Mouse (Mus musculus) limb, embryonic 14.5 days (tissue): ENCODE measurements around the gene March2. TPM values are rescaled to one million over a fixed set of nuclear protein-coding genes. Genes with fewer than 3 reads are reported as not detected.

Experiments
- ATAC-seq: fragments of 200-750 bp; cut with Nextera tagmentation; 2 replicates; pipeline ENCODE4 v1.8.0; 2017; ENCODE audit warnings: low read depth, moderate number of reproducible peaks, moderate TSS enrichment; ENCODE audit not compliant: low FRiP score
- DNase-seq: peaks from one replicate; pipeline ENCODE4 v3.0.0-alpha.2; 2015; ENCODE audit warnings: low spot score
- H3K27ac ChIP-seq: fragments of 300-500 bp; sonication (generic); replicated peaks from 2 replicates; pipeline ENCODE4 v1.5.1; 2014; ENCODE audit warnings: low read depth, mild to moderate bottlenecking, low read length, moderate library complexity, mixed read lengths
- H3K27me3 ChIP-seq: fragments of 300-500 bp; sonication (generic); 2 replicates; pipeline ENCODE4 v1.6.1; 2014; ENCODE audit warnings: low read length, mixed read lengths; ENCODE audit not compliant: control insufficient read depth, insufficient read depth
- H3K36me3 ChIP-seq: fragments of 300-500 bp; sonication (generic); 2 replicates; pipeline ENCODE4 v1.6.1; 2014; ENCODE audit warnings: mild to moderate bottlenecking, low read length, moderate library complexity, mixed read lengths; ENCODE audit not compliant: control insufficient read depth, insufficient read depth
- H3K4me1 ChIP-seq: fragments of 300-500 bp; sonication (generic); 2 replicates; pipeline ENCODE4 v1.6.1; 2014; ENCODE audit warnings: antibody characterized with exemption, low read length, mixed read lengths; ENCODE audit not compliant: control insufficient read depth, insufficient read depth
- H3K4me2 ChIP-seq: fragments of 300-500 bp; sonication (generic); replicated peaks from 2 replicates; pipeline ENCODE4 v1.6.1; 2014; ENCODE audit warnings: low read depth, mild to moderate bottlenecking, low read length, moderate library complexity; ENCODE audit not compliant: severe bottlenecking
- H3K4me3 ChIP-seq: fragments of 300-500 bp; sonication (generic); replicated peaks from 2 replicates; pipeline ENCODE4 v1.5.1; 2014; ENCODE audit warnings: low read length
- H3K9ac ChIP-seq: fragments of 300-500 bp; sonication (generic); 2 replicates; pipeline ENCODE4 v1.6.1; 2014; ENCODE audit warnings: mild to moderate bottlenecking, low read depth, low read length, moderate library complexity; ENCODE audit not compliant: severe bottlenecking
- H3K9me3 ChIP-seq: fragments of 300-500 bp; sonication (generic); 2 replicates; pipeline ENCODE4 v1.6.1; 2016; ENCODE audit warnings: low read length; ENCODE audit not compliant: control insufficient read depth
- POLR2A ChIP-seq: fragments of 200-500 bp; IDR thresholded peaks from 2 replicates; pipeline ENCODE4 v1.8.0; 2012; ENCODE audit warnings: inconsistent platforms, mild to moderate bottlenecking, moderate library complexity, borderline replicate concordance; ENCODE audit not compliant: insufficient read depth, insufficient read length; ENCODE audit errors: extremely low read depth
- WGBS: fragments of 180-500 bp; shearing (Covaris S2); extraction: QIAGEN DNeasy Blood & Tissue Kit; methylation state at CpG from one replicate; pipeline ENCODE4 v1.1.7; 2014; 5-methylcytosine and 5-hydroxymethylcytosine counted together
- polyA plus RNA-seq, 2 experiments: library from polyadenylated mRNA; depleted of rRNA in 1 of 2; stranded (reverse) in 1 of 2; unstranded in 1 of 2; fragments of >200 nt; fragmentation: Nextera tagmentation in 1 of 2; extraction: Ambion mirVana in 1 of 2; gene quantifications; 2 replicates each; pipeline versions ENCODE4 v1.2.1 to v1.2.3; 2012 to 2014

March2 gene
- polyA plus RNA-seq, 2 experiments: 42.7 to 58.1 TPM

GRCm38 (mm10) chr17:33717246-33717645 is 1.2 kb downstream of the March2 start:
- Histone ChIP-seq H3K27ac (no peak overlapping the region), H3K36me3 (no peaks in the 10 kb centered on the region; the same call in 1 of the 2 replicates), H3K27me3 (no peaks in the 10 kb centered on the region), H3K9me3 (no peaks in the 10 kb centered on the region), H3K4me3 (no peak overlapping the region), H3K9ac (no peak overlapping the region), H3K4me1 (peaks cover 5% of the 10 kb centered on the region; the same call in 1 of the 2 replicates), H3K4me2 (no peak overlapping the region)
- no peak for TF ChIP-seq POLR2A
- ATAC-seq (no peak), DNase-seq (no peak)
- 100% methylated on average over 1 of the region's 1 CpGs for WGBS

- DNase-seq: no peak
- TF ChIP-seq POLR2A: no peak
- H3K4me1 ChIP-seq: peaks cover 5% of the 10 kb centered on the region; the same call in 1 of the 2 replicates
- H3K27ac ChIP-seq: no peak overlapping the region
- no peaks in the 10 kb centered on the region; the same call in 1 of the 2 replicates for H3K36me3 ChIP-seq
- H3K4me3 ChIP-seq: no peak overlapping the region
- ATAC-seq: no peak
- no peak overlapping the region for H3K4me2 ChIP-seq
- no peak overlapping the region for H3K9ac ChIP-seq
- 86% methylated on average over 1 of the region's 1 CpGs for WGBS
- no peaks in the 10 kb centered on the region for H3K27me3 ChIP-seq
- H3K9me3 ChIP-seq: no peaks in the 10 kb centered on the region
Measured at GRCm38 (mm10) chr17:33714779-33715178, 3.7 kb downstream of the March2 start.

- WGBS: 72% methylated on average over 5 of the region's 5 CpGs
- no peak for DNase-seq
- no peak for TF ChIP-seq POLR2A
- H3K27me3 ChIP-seq: no peaks in the 10 kb centered on the region
- no peak overlapping the region for H3K9ac ChIP-seq
- H3K4me3 ChIP-seq: no peak overlapping the region
- H3K9me3 ChIP-seq: no peaks in the 10 kb centered on the region
- peaks cover 5% of the 10 kb centered on the region; the same call in 1 of the 2 replicates for H3K4me1 ChIP-seq
- H3K27ac ChIP-seq: no peak overlapping the region
- peaks cover 8% of the 10 kb centered on the region for H3K36me3 ChIP-seq
- no peak overlapping the region for H3K4me2 ChIP-seq
- ATAC-seq: no peak
Measured at GRCm38 (mm10) chr17:33713271-33713670, 5.2 kb downstream of the March2 start.

GRCm38 (mm10) chr17:33709834-33710233 is 8.6 kb downstream of the March2 start:
- Histone ChIP-seq H3K9ac (no peak overlapping the region), H3K27me3 (no peaks in the 10 kb centered on the region), H3K4me2 (no peak overlapping the region), H3K4me3 (no peak overlapping the region), H3K9me3 (no peaks in the 10 kb centered on the region), H3K4me1 (no peaks in the 10 kb centered on the region), H3K27ac (no peak overlapping the region), H3K36me3 (peaks cover 14% of the 10 kb centered on the region)
- ATAC-seq (no peak), DNase-seq (no peak)
- no peak for TF ChIP-seq POLR2A
- 72% methylated on average over 3 of the region's 3 CpGs for WGBS

- no peaks in the 10 kb centered on the region for H3K9me3 ChIP-seq
- H3K36me3 ChIP-seq: peaks cover 16% of the 10 kb centered on the region
- H3K9ac ChIP-seq: no peak overlapping the region
- H3K4me1 ChIP-seq: no peaks in the 10 kb centered on the region
- WGBS: 87% methylated on average over 9 of the region's 9 CpGs
- no peak overlapping the region for H3K4me2 ChIP-seq
- no peak for TF ChIP-seq POLR2A
- H3K4me3 ChIP-seq: no peak overlapping the region
- no peaks in the 10 kb centered on the region for H3K27me3 ChIP-seq
- H3K27ac ChIP-seq: no peak overlapping the region
- DNase-seq: no peak
- no peak for ATAC-seq
Measured at GRCm38 (mm10) chr17:33703091-33703490, 15.4 kb downstream of the March2 start.

- peaks cover 19% of the 10 kb centered on the region for H3K36me3 ChIP-seq
- ATAC-seq: no peak
- H3K9me3 ChIP-seq: no peaks in the 10 kb centered on the region
- H3K27ac ChIP-seq: no peak overlapping the region
- TF ChIP-seq POLR2A: no peak
- no peaks in the 10 kb centered on the region for H3K4me1 ChIP-seq
- no peaks in the 10 kb centered on the region for H3K27me3 ChIP-seq
- WGBS: 69% methylated on average over 1 of the region's 1 CpGs
- H3K9ac ChIP-seq: no peak overlapping the region
- no peak for DNase-seq
- H3K4me2 ChIP-seq: no peak overlapping the region
- no peak overlapping the region for H3K4me3 ChIP-seq
Measured at GRCm38 (mm10) chr17:33702178-33702577, 16.3 kb downstream of the March2 start.
